Mouse (Mus musculus): Measurements from ENCODE around the gene Esp24. TPM values are rescaled to one million over a fixed set of nuclear protein-coding genes. Genes with fewer than 3 reads are reported as not detected.

The Esp24 gene
- polyA plus RNA-seq, 1 experiment from 2014 or later, result not detected

Other genes starting within 250 kb of the Esp24 start
- not detected in 2 replicates for gene Gm21903, start 6.6 kb downstream of the Esp24 start, polyA plus RNA-seq (2014; fragmentation: Nextera tagmentation; extraction: Ambion mirVana)
- not detected in 2 replicates for gene Esp23, start 40.3 kb downstream of the Esp24 start, polyA plus RNA-seq (2014; fragmentation: Nextera tagmentation; extraction: Ambion mirVana)
- not detected in 2 replicates for gene Esp22, start 58.6 kb downstream of the Esp24 start, polyA plus RNA-seq (2014; fragmentation: Nextera tagmentation; extraction: Ambion mirVana)